ENCODE assay signal across 21 mouse cellular contexts in genomic region chr9:95036209-95036608, GRCm38 (mm10).
"Had no signal": no experiment of that assay in that cellular context is flagged by ENCODE, and none has a peak within 500 bp of the region (broad histone marks: within the 10 kb centered on the region; RNA-seq: fewer than 3 reads in every experiment).

No protein-coding gene starts in this region.

- H3K4me1 ChIP-seq: intestine, embryonic 15.5 days; liver, embryonic 12.5 days; liver, embryonic 15.5 days; lung, embryonic 15.5 days; megakaryocyte, embryonic 14.5 days had no signal

- ATAC-seq: intestine, embryonic 15.5 days; liver, embryonic 12.5 days; midbrain, embryonic 13.5 days; midbrain, embryonic 16.5 days had no signal

- H3K4me3 ChIP-seq: intestine, embryonic 15.5 days; left cerebral cortex, adult 2 months; liver, embryonic 12.5 days; liver, embryonic 15.5 days; lung, embryonic 15.5 days; megakaryocyte, embryonic 14.5 days; midbrain, embryonic 10.5 days; midbrain, embryonic 13.5 days had no signal

- H3K27me3 ChIP-seq: intestine, embryonic 15.5 days; liver, embryonic 12.5 days; liver, embryonic 15.5 days; lung, embryonic 15.5 days; megakaryocyte, embryonic 14.5 days; midbrain, embryonic 13.5 days had no signal

- DNase-seq: kidney, adult 18-20 months; kidney, adult 9 months; kidney, postnatal 14 days; layer of hippocampus, postnatal 36 days; lung, adult 18-20 months; lung, postnatal 10 days; lung, postnatal 36 days; right cerebral cortex, adult 18-20 months; right cerebral cortex, postnatal 25 days; spleen, adult 18-20 months; thymus, adult 18-20 months; thymus, postnatal 36 days had no signal

- H3K27ac ChIP-seq: intestine, embryonic 15.5 days; left cerebral cortex, adult 2 months; liver, embryonic 12.5 days; liver, embryonic 15.5 days; lung, embryonic 15.5 days; midbrain, embryonic 10.5 days; midbrain, embryonic 13.5 days had no signal

- H3K36me3 ChIP-seq: intestine, embryonic 15.5 days; liver, embryonic 12.5 days; liver, embryonic 15.5 days; lung, embryonic 15.5 days; midbrain, embryonic 10.5 days; midbrain, embryonic 13.5 days had no signal
